Mouse (Mus musculus) forebrain, embryonic 13.5 days (tissue): ENCODE results near the gene Ugt2a1. TPM values are rescaled to one million over a fixed set of nuclear protein-coding genes. Genes with fewer than 3 reads are reported as not detected.
"Not testable (repeated sequence)": the region's sequence is repeated elsewhere in the genome, so short reads cannot be mapped to it uniquely, and the experiment has no call there.

ENCODE experiments used
- ATAC-seq: fragments of 200-750 bp; cut with Nextera tagmentation; 2 replicates; pipeline ENCODE4 v1.8.0; 2017
- H3K27ac ChIP-seq: fragments of 300-500 bp; sonication (generic); 2 replicates; pipeline ENCODE4 v1.5.1; 2015; ENCODE audit warnings: inconsistent platforms, mild to moderate bottlenecking, moderate library complexity
- H3K27me3 ChIP-seq: fragments of 300-500 bp; sonication (generic); 2 replicates; pipeline ENCODE4 v1.6.1; 2015; ENCODE audit warnings: mild to moderate bottlenecking, inconsistent platforms
- H3K36me3 ChIP-seq: fragments of 300-500 bp; sonication (generic); 2 replicates; pipeline ENCODE4 v1.6.1; 2015; ENCODE audit warnings: mild to moderate bottlenecking, inconsistent platforms; ENCODE audit not compliant: poor library complexity, severe bottlenecking
- H3K4me1 ChIP-seq: fragments of 300-500 bp; sonication (generic); 2 replicates; pipeline ENCODE4 v1.6.1; 2015; ENCODE audit warnings: inconsistent platforms
- H3K4me2 ChIP-seq: fragments of 300-500 bp; sonication (generic); 2 replicates; pipeline ENCODE4 v1.6.1; 2015; ENCODE audit warnings: inconsistent platforms, mild to moderate bottlenecking, moderate library complexity
- H3K4me3 ChIP-seq: fragments of 300-500 bp; sonication (generic); 2 replicates; pipeline ENCODE4 v1.5.1; 2015; ENCODE audit warnings: mild to moderate bottlenecking, inconsistent platforms
- H3K9ac ChIP-seq: fragments of 300-500 bp; sonication (generic); 2 replicates; pipeline ENCODE4 v1.6.1; 2015; ENCODE audit warnings: mild to moderate bottlenecking, inconsistent platforms
- H3K9me3 ChIP-seq: fragments of 300-500 bp; sonication (generic); replicated peaks from 2 replicates; pipeline ENCODE4 v1.6.1; 2016; ENCODE audit warnings: inconsistent platforms
- WGBS: fragments of 180-500 bp; shearing (Covaris S2); methylation state at CpG from one replicate; pipeline ENCODE4 v1.1.7; 2015; 5-methylcytosine and 5-hydroxymethylcytosine counted together
- polyA plus RNA-seq: library from polyadenylated mRNA; unstranded; fragments of >200 nt; fragmentation: Nextera tagmentation; extraction: Ambion mirVana; gene quantifications from 2 replicates; pipeline ENCODE4 v1.2.1, GENCODE M21; 2015

Gene Ugt2a1
- polyA plus RNA-seq, 1 experiment from 2014 or later, result not detected

DNA sequence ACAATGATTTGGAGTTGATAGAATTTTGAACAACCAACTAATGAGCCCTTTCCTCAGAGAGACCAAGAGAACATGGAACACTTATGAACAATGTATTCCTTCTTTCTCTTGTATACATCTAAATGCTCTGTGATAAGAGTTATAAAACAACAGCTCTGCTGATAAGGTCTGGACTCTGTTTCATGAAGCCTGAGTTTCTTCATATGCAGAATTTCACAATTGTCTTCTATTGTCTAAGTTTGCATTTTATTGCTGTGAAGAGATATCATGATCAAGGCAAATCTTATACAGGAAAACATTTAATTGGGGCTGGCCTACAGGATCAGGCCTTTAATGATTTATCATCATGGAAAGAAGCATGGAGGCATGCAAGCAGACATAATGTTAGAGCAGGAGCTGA is 33.0 kb downstream of the Ugt2a1 start:
- Histone ChIP-seq H3K36me3 (no peaks in the 10 kb centered on the region), H3K4me3 (no peak overlapping the region), H3K27ac (no peak overlapping the region), H3K9ac (no peak overlapping the region), H3K27me3 (no peaks in the 10 kb centered on the region), H3K4me1 (no peaks in the 10 kb centered on the region), H3K9me3 (no peaks in the 10 kb centered on the region), H3K4me2 (no peak overlapping the region)
- no peak for ATAC-seq

GRCm38 (mm10) chr5:87456216-87456850 is 34.3 kb downstream of the Ugt2a1 start:
- H3K27ac ChIP-seq, result no peak overlapping the region
- 90% methylated on average over 3 of the region's 3 CpGs for WGBS
- H3K36me3 ChIP-seq, result no peaks in the 10 kb centered on the region
- H3K9me3 ChIP-seq, result no peaks in the 10 kb centered on the region
- no peak overlapping the region for H3K4me3 ChIP-seq
- no peaks in the 10 kb centered on the region for H3K4me1 ChIP-seq
- H3K27me3 ChIP-seq, result no peaks in the 10 kb centered on the region
- H3K9ac ChIP-seq, result no peak overlapping the region
- no peak overlapping the region for H3K4me2 ChIP-seq
- no peak for ATAC-seq

DNA sequence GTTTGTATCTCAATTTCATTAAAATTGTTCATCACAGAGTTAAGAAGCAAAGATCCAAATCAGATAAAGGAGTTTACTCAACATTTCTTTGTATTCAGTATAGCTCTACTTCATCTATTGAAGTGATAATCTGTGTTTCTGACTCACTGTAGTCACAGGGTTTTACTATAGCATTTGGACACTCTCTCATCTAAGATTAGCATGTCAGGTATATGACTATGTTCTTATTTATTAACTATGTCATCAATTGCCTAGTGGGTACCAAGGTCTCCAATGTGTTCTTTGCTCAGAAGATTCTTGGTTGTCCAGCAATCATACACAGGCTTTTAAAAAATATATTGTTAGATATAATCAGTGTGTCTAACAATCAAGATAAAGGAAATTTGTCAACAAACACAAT is 35.2 kb downstream of the Ugt2a1 start:
- H3K36me3 ChIP-seq, result no peaks in the 10 kb centered on the region
- no peaks in the 10 kb centered on the region for H3K4me1 ChIP-seq
- no peak for ATAC-seq

GRCm38 (mm10) chr5:87452514-87452913 is 38.2 kb downstream of the Ugt2a1 start:
- H3K4me2 ChIP-seq, H3K9me3 ChIP-seq, H3K36me3 ChIP-seq, ATAC-seq, H3K4me3 ChIP-seq, H3K27ac ChIP-seq, H3K27me3 ChIP-seq, H3K9ac ChIP-seq, H3K4me1 ChIP-seq: not testable (repeated sequence)
- 69% methylated on average over 3 of the region's 5 CpGs for WGBS

More for the DNA sequence above, 35.2 kb downstream of the Ugt2a1 start:
- H3K9ac ChIP-seq, result no peak overlapping the region
- no peak overlapping the region for H3K4me2 ChIP-seq
- H3K27ac ChIP-seq, result no peak overlapping the region
- no peaks in the 10 kb centered on the region for H3K9me3 ChIP-seq
- H3K27me3 ChIP-seq, result no peaks in the 10 kb centered on the region
- H3K4me3 ChIP-seq, result no peak overlapping the region

- H3K27ac ChIP-seq, result no peak overlapping the region
- H3K4me2 ChIP-seq, result no peak overlapping the region
- H3K36me3 ChIP-seq, result no peaks in the 10 kb centered on the region
- H3K9ac ChIP-seq, result no peak overlapping the region
- H3K4me1 ChIP-seq, result no peaks in the 10 kb centered on the region
- H3K27me3 ChIP-seq, result no peaks in the 10 kb centered on the region
- H3K9me3 ChIP-seq, result no peaks in the 10 kb centered on the region
- no peak; the same call in 1 of the 2 replicates for ATAC-seq
- 40% methylated on average over 3 of the region's 3 CpGs for WGBS
- H3K4me3 ChIP-seq, result no peak overlapping the region
Observed at GRCm38 (mm10) chr5:87436264-87436663, 54.4 kb downstream of the Ugt2a1 start.

- no peaks in the 10 kb centered on the region for H3K27me3 ChIP-seq
- no peak overlapping the region for H3K4me2 ChIP-seq
- no peak overlapping the region for H3K27ac ChIP-seq
- no peak for ATAC-seq
- no peaks in the 10 kb centered on the region for H3K4me1 ChIP-seq
- WGBS, result 83% methylated on average over 3 of the region's 3 CpGs
- no peaks in the 10 kb centered on the region for H3K36me3 ChIP-seq
- no peak overlapping the region for H3K9ac ChIP-seq
- H3K4me3 ChIP-seq, result no peak overlapping the region
- no peaks in the 10 kb centered on the region for H3K9me3 ChIP-seq
Observed at GRCm38 (mm10) chr5:87425676-87426075, 65.0 kb downstream of the Ugt2a1 start.

- H3K9me3 ChIP-seq, ATAC-seq, H3K27me3 ChIP-seq, H3K4me1 ChIP-seq, H3K36me3 ChIP-seq, H3K4me3 ChIP-seq, H3K9ac ChIP-seq, H3K27ac ChIP-seq, H3K4me2 ChIP-seq: not testable (repeated sequence)
- 95% methylated on average over 1 of the region's 2 CpGs for WGBS
Observed at GRCm38 (mm10) chr5:87424041-87424440, 66.6 kb downstream of the Ugt2a1 start, which contains the start of gene Ugt2b38. Gene Ugt2b38, minus strand, starts transcription at chr5:87424203.

Other genes with a start within 250 kb of the Ugt2a1 start
- not detected in 2 replicates for gene Ugt2b37, start 236.1 kb downstream of the Ugt2a1 start, polyA plus RNA-seq
- gene Ugt2a3, start 153.7 kb downstream of the Ugt2a1 start, polyA plus RNA-seq, result not detected in 2 replicates
- not detected in 2 replicates for gene Ugt2b38, start 66.7 kb downstream of the Ugt2a1 start, polyA plus RNA-seq
- gene Ugt2a2, start 8.6 kb downstream of the Ugt2a1 start, polyA plus RNA-seq, result not detected in 2 replicates
- not detected in 2 replicates for gene Gm43638, start 4.1 kb downstream of the Ugt2a1 start, polyA plus RNA-seq
- gene Sult1b1, start 47.3 kb upstream of the Ugt2a1 start, polyA plus RNA-seq, result not detected in 2 replicates
- not detected in 2 replicates for gene Sult1d1, start 78.2 kb upstream of the Ugt2a1 start, polyA plus RNA-seq
- not detected in 2 replicates for gene Sult1e1, start 100.7 kb upstream of the Ugt2a1 start, polyA plus RNA-seq
- not detected in 2 replicates for gene Csn1s1, start 175.3 kb upstream of the Ugt2a1 start, polyA plus RNA-seq
- not detected in 2 replicates for gene Csn2, start 208.8 kb upstream of the Ugt2a1 start, polyA plus RNA-seq